ENCODE assay signal across 8 mouse cellular contexts in genomic region chr17:6978287-6979248, GRCm38 (mm10). TPM values are rescaled to one million over a fixed set of nuclear protein-coding genes. Genes with fewer than 3 reads are reported as not detected.
DNase-seq lines count a peak whose midpoint lies in the region; ATAC-seq and TF ChIP-seq lines count a peak whose summit lies in the region.
"Not testable (repeated sequence)": the region's sequence is repeated elsewhere in the genome, so short reads cannot be mapped to it uniquely, and the experiment has no call there.

Gene Gm49721, plus strand, starts transcription at chr17:6978904.

- DNase-seq in 416B (ENCODE audit: low read depth), result peak; percentile 9
- DNase-seq in adrenal gland, postnatal 4 days (ENCODE audit: low spot score in 2 of 2), result peak; percentile 37 to 45
- DNase-seq in kidney, adult 9 months, result peak; percentile 87
- not testable (repeated sequence) for DNase-seq in limb, embryonic 14.5 days (ENCODE audit: low spot score)
- peak; percentile 44 for DNase-seq in midbrain, embryonic 14.5 days
- peak; percentile 54 for DNase-seq in spleen, adult 12 weeks (ENCODE audit: low spot score)

- H3K4me1 ChIP-seq in heart, embryonic 11.5 days (ENCODE audit: control insufficient read depth, insufficient read depth, low read length); limb, embryonic 14.5 days (ENCODE audit: control insufficient read depth, insufficient read depth, low read length); midbrain, embryonic 14.5 days (ENCODE audit: control insufficient read depth, insufficient read depth, low read length): not testable (repeated sequence)

- under 1% methylated on average over 41 of the region's 68 CpGs for WGBS in heart, embryonic 11.5 days (ENCODE audit: insufficient replicate concordance)
- 2% methylated on average over 28 of the region's 68 CpGs for WGBS in limb, embryonic 14.5 days
- under 1% methylated on average over 26 of the region's 68 CpGs for WGBS in midbrain, embryonic 14.5 days

- peak within 1 kb of the TSS; percentile 58 for H3K4me3 ChIP-seq in heart, embryonic 11.5 days (ENCODE audit: low read depth, low read length)
- peak within 1 kb of the TSS; percentile 46 for H3K4me3 ChIP-seq in limb, embryonic 14.5 days (replicated peaks; ENCODE audit: low read length)
- peak within 1 kb of the TSS; percentile 43 for H3K4me3 ChIP-seq in midbrain, embryonic 14.5 days (replicated peaks; ENCODE audit: low read depth, low read length)

- H3K4me2 ChIP-seq in heart, embryonic 11.5 days, result peak within 1 kb of the TSS; percentile 59
- peak within 1 kb of the TSS; percentile 49 for H3K4me2 ChIP-seq in limb, embryonic 14.5 days (replicated peaks; ENCODE audit: low read depth, low read length, severe bottlenecking)
- peak within 1 kb of the TSS; percentile 59 for H3K4me2 ChIP-seq in midbrain, embryonic 14.5 days (ENCODE audit: low read length)

- peak within 1 kb of the TSS; percentile 70; the same call in 1 of the 2 replicates for H3K9ac ChIP-seq in heart, embryonic 11.5 days (ENCODE audit: low read depth, low read length)
- peak within 1 kb of the TSS; percentile 62 for H3K9ac ChIP-seq in limb, embryonic 14.5 days (ENCODE audit: low read depth, low read length, severe bottlenecking)
- peak within 1 kb of the TSS; percentile 44; the same call in 1 of the 2 replicates for H3K9ac ChIP-seq in midbrain, embryonic 14.5 days (replicated peaks; ENCODE audit: low read length)

- H3K36me3 ChIP-seq in heart, embryonic 11.5 days (ENCODE audit: control insufficient read depth, insufficient read depth, low read length); limb, embryonic 14.5 days (ENCODE audit: control insufficient read depth, insufficient read depth, low read length); midbrain, embryonic 14.5 days (ENCODE audit: control insufficient read depth, insufficient read depth, low read length): not testable (repeated sequence)

- TF ChIP-seq POLR2A in limb, embryonic 14.5 days (IDR thresholded peaks at IDR 0.05; ENCODE audit: borderline replicate concordance, extremely low read depth, insufficient read depth, insufficient read length), result not testable (repeated sequence)

- H3K9me3 ChIP-seq in heart, embryonic 11.5 days (replicated peaks; ENCODE audit: control insufficient read depth, low read length); limb, embryonic 14.5 days (ENCODE audit: control insufficient read depth, low read length); midbrain, embryonic 14.5 days (ENCODE audit: control insufficient read depth, low read length): not testable (repeated sequence)

- peak within 1 kb of the TSS; percentile 59; the same call in 1 of the 2 replicates for H3K27ac ChIP-seq in heart, embryonic 11.5 days (ENCODE audit: low read depth, low read length)
- not testable (repeated sequence) for H3K27ac ChIP-seq in limb, embryonic 14.5 days (replicated peaks; ENCODE audit: low read depth, low read length); midbrain, embryonic 14.5 days (replicated peaks; ENCODE audit: low read depth, low read length)

- ATAC-seq in erythroblast, adult 5-6 weeks (replicated peaks; ENCODE audit: low FRiP score, poor library complexity, severe bottlenecking), result peak; percentile 93
- ATAC-seq in heart, embryonic 11.5 days (replicated peaks; ENCODE audit: insufficient number of reproducible peaks, low FRiP score, low TSS enrichment), result peak; percentile 99
- peak; percentile 98 for ATAC-seq in limb, embryonic 14.5 days (ENCODE audit: low FRiP score, low read depth)
- ATAC-seq in midbrain, embryonic 14.5 days (ENCODE audit: low FRiP score, low TSS enrichment), result peak; percentile 97

- not testable (repeated sequence) for H3K27me3 ChIP-seq in heart, embryonic 11.5 days (ENCODE audit: control insufficient read depth, insufficient read depth, low read length); limb, embryonic 14.5 days (ENCODE audit: control insufficient read depth, insufficient read depth, low read length); midbrain, embryonic 14.5 days (ENCODE audit: control insufficient read depth, insufficient read depth, low read length)

RNA-seq across cellular contexts. Expression of gene Gm49721, which starts in this region (rescaled TPM):
- under 1 TPM; 0.37 to 0.45 TPM for total RNA-seq in adrenal gland, postnatal 4 days (2021)
- not detected in 2 replicates for total RNA-seq in erythroblast, adult 5-6 weeks (2015; ENCODE audit: low replicate concordance)
- total RNA-seq in erythroblast, adult 5-6 weeks (2017; ENCODE audit: low replicate concordance), result not detected in 2 replicates
- polyA plus RNA-seq in heart, embryonic 11.5 days (2014; fragmentation: Nextera tagmentation; extraction: Ambion mirVana), result 0.31 TPM in 1 of 2 replicates, not detected in the other
- polyA plus RNA-seq in limb, embryonic 14.5 days (2012; rRNA removed), result 0.19 and 0.39 TPM in 2 replicates
- 0.11 and 0.18 TPM in 2 replicates for polyA plus RNA-seq in limb, embryonic 14.5 days (2014; fragmentation: Nextera tagmentation; extraction: Ambion mirVana)
- polyA plus RNA-seq in midbrain, embryonic 14.5 days (2014; fragmentation: Nextera tagmentation; extraction: Ambion mirVana), result 0.31 TPM in 1 of 2 replicates, not detected in the other

Comparison
In these comparisons a context has a peak if more than half of its experiments do, and no peak if none do; other contexts are left out.
1. Peak in DNase-seq in adrenal gland, postnatal 4 days; RNA of the gene not detected or under 1 TPM.
2. Peak in ATAC-seq in erythroblast, adult 5-6 weeks; RNA of the gene not detected or under 1 TPM.
3. Peak in ATAC-seq, H3K4me3 ChIP-seq, H3K27ac ChIP-seq, H3K9ac ChIP-seq and H3K4me2 ChIP-seq in heart, embryonic 11.5 days; RNA of the gene not detected or under 1 TPM.
4. Peak in ATAC-seq, H3K4me3 ChIP-seq, H3K9ac ChIP-seq and H3K4me2 ChIP-seq in limb, embryonic 14.5 days; RNA of the gene not detected or under 1 TPM.
5. Peak in DNase-seq, ATAC-seq, H3K4me3 ChIP-seq, H3K9ac ChIP-seq and H3K4me2 ChIP-seq in midbrain, embryonic 14.5 days; RNA of the gene not detected or under 1 TPM.